Mouse (Mus musculus) lung, embryonic 14.5 days (tissue): ENCODE measurements around the gene Dmc1. TPM values are rescaled to one million over a fixed set of nuclear protein-coding genes. Genes with fewer than 3 reads are reported as not detected.
A peak's percentile ranks its signal among the peaks of the same experiment; 100 is the strongest.

Experiments used
- ATAC-seq: fragments of 200-750 bp; cut with Nextera tagmentation; 2 replicates; pipeline ENCODE4 v1.8.0; 2017; ENCODE audit warnings: mild to moderate bottlenecking, moderate TSS enrichment, moderate library complexity; ENCODE audit not compliant: insufficient read depth
- DNase-seq: peaks from one replicate; pipeline ENCODE4 v3.0.0-alpha.2; 2015
- H3K27ac ChIP-seq: fragments of 300-500 bp; sonication (generic); 2 replicates; pipeline ENCODE4 v1.5.1; 2014; ENCODE audit warnings: low read depth, mild to moderate bottlenecking, moderate library complexity
- H3K27me3 ChIP-seq: fragments of 300-500 bp; sonication (generic); 2 replicates; pipeline ENCODE4 v1.6.1; 2014; ENCODE audit warnings: low read length, control low read depth; ENCODE audit not compliant: insufficient read depth
- H3K36me3 ChIP-seq: fragments of 300-500 bp; sonication (generic); 2 replicates; pipeline ENCODE4 v1.6.1; 2014; ENCODE audit warnings: control low read depth; ENCODE audit not compliant: insufficient read depth
- H3K4me1 ChIP-seq: fragments of 300-500 bp; sonication (generic); 2 replicates; pipeline ENCODE4 v1.6.1; 2014; ENCODE audit warnings: antibody characterized with exemption, control low read depth; ENCODE audit not compliant: insufficient read depth
- H3K4me2 ChIP-seq: fragments of 300-500 bp; sonication (generic); 2 replicates; pipeline ENCODE4 v1.6.1; 2014; ENCODE audit warnings: mild to moderate bottlenecking
- H3K4me3 ChIP-seq: fragments of 300-500 bp; sonication (generic); 2 replicates; pipeline ENCODE4 v1.5.1; 2014; ENCODE audit warnings: low read depth, low read length
- H3K9ac ChIP-seq: fragments of 300-500 bp; sonication (generic); 2 replicates; pipeline ENCODE4 v1.6.1; 2014
- H3K9me3 ChIP-seq: fragments of 300-500 bp; sonication (generic); 2 replicates; pipeline ENCODE4 v1.6.1; 2016; ENCODE audit warnings: low read depth, low read length, control low read depth
- CTCF ChIP-seq: IDR thresholded peaks from 2 replicates; pipeline ENCODE4 v1.5.1; 2016; ENCODE audit warnings: antibody characterized with exemption, low read depth
- WGBS: fragments of 180-500 bp; shearing (Covaris S2); extraction: QIAGEN DNeasy Blood & Tissue Kit; methylation state at CpG from one replicate; pipeline ENCODE4 v1.1.7; 2014; 5-methylcytosine and 5-hydroxymethylcytosine counted together
- polyA plus RNA-seq: library from polyadenylated mRNA; unstranded; fragments of >200 nt; fragmentation: Nextera tagmentation; extraction: Ambion mirVana; gene quantifications from 2 replicates; pipeline ENCODE4 v1.2.1, GENCODE M21; 2014

The Dmc1 gene
- polyA plus RNA-seq, 1 experiment from 2014 or later, result 3.4 TPM

DNA sequence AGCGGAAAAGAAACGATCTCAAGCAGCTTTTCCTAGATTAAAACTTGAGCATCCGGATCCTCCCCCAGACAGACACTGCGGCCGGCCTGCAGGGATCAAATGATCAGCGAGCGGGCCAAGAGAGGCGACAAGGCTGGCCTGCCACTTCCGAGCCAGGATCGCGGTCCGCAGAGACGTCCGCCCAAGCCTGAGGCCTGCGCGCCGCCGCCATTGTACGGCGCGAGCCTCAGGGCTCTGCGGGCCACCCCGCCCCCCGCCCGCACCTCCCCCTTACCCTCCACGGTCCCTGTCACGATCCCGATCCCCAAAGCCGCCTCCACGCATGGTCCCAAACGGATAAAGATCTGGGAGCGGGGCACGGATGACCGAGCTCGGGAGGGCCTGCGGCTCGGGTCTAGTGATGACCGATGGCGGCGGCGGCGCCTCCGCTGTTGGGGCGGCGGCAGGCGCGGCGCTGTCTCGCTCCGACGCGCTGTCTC is 58.9 kb downstream of the Dmc1 start:
- Histone ChIP-seq H3K4me1 (peaks cover 15% of the 10 kb centered on the region; the same call in 1 of the 2 replicates), H3K9me3 (no peaks in the 10 kb centered on the region; the same call in 1 of the 2 replicates), H3K36me3 (peaks cover 38% of the 10 kb centered on the region), H3K27me3 (peaks cover 3% of the 10 kb centered on the region; the same call in 1 of the 2 replicates), H3K4me3 (peak overlapping the region; percentile 96), H3K4me2 (peak overlapping the region; percentile 66), H3K9ac (peak overlapping the region; percentile 99), H3K27ac (peak overlapping the region; percentile 98)
- DNase-seq (peak; percentile 78), ATAC-seq (peak; percentile 74)
- WGBS, result under 1% methylated on average over 52 of the region's 52 CpGs
- TF ChIP-seq CTCF, result no peak

DNA sequence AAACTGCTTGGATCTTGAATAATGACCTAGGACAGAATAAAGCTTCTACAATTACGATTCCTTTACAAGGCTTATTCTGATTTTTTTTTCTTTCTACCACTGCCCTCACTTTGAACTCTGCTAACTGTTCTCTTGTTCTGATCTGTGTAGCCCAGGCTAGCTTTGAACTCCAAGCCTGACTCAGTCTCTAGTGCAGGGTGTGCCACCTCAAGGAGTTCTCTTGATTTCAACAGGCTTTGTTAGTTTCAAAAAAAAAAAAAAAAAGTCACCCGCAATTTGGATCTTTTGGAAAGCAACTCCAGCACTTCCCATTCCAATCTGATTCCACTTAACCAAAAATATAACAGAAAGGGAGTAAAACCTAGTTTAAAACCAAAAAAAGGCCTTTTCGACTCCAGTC is 59.4 kb downstream of the Dmc1 start:
- Histone ChIP-seq H3K9ac (peak overlapping the region; percentile 99), H3K4me1 (peaks cover 15% of the 10 kb centered on the region; the same call in 1 of the 2 replicates), H3K4me2 (peak overlapping the region; percentile 66), H3K27ac (peak overlapping the region; percentile 98), H3K36me3 (peaks cover 43% of the 10 kb centered on the region), H3K4me3 (peak overlapping the region; percentile 96), H3K9me3 (no peaks in the 10 kb centered on the region; the same call in 1 of the 2 replicates), H3K27me3 (peaks cover 3% of the 10 kb centered on the region; the same call in 1 of the 2 replicates)
- ATAC-seq (no peak), DNase-seq (no peak)
- TF ChIP-seq CTCF, result no peak
- WGBS, result 3% methylated on average over 3 of the region's 3 CpGs

DNA sequence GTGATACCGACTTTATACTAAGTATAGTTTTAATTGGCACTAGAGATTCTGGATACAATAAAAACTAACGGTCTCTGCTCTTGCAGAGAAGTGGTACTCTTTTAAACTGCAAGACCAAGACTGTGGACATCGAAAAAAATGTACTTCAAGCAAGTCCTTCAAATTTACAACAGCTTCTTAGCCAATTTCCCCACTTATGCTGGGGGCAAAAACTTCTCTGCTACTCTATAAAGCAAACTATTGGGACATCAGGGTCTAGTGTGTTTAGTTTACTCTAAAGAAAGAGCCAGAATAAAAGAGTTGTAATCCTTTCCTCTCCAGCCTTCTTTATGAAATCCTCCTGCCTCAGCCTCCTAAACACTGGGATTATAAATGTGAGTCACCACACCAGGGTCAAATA is 60.9 kb downstream of the Dmc1 start:
- H3K4me1 ChIP-seq, result peaks cover 15% of the 10 kb centered on the region; the same call in 1 of the 2 replicates
- DNase-seq, result no peak
- peak overlapping the region; percentile 66 for H3K4me2 ChIP-seq
- no peak for TF ChIP-seq CTCF
- H3K4me3 ChIP-seq, result peak overlapping the region; percentile 96
- H3K9ac ChIP-seq, result no peak overlapping the region
- H3K9me3 ChIP-seq, result no peaks in the 10 kb centered on the region; the same call in 1 of the 2 replicates
- no peaks in the 10 kb centered on the region for H3K27me3 ChIP-seq
- no peak overlapping the region for H3K27ac ChIP-seq
- 87% methylated on average over 3 of the region's 3 CpGs for WGBS
- H3K36me3 ChIP-seq, result peaks cover 58% of the 10 kb centered on the region
- no peak for ATAC-seq

DNA sequence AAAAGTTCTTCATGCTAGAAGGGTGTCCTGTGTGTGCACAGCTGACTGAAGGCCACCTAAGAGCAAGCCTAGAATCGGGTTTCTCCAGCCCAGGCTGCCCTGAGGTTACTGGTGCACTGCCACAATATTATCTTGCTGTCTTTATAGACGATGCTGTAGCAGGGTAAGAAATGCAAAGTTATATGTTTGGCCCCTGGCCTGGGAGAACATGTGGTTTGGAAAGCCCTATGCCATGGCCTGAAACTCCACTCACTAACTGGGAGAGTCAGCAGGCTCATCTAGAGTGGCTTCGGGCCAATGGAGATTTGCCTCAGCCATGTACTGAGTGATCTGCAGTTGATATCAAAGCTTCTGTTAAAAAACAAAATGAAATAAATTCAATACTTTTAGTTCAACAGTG is 71.1 kb downstream of the Dmc1 start:
- no peaks in the 10 kb centered on the region for H3K9me3 ChIP-seq
- no peaks in the 10 kb centered on the region for H3K27me3 ChIP-seq
- no peak overlapping the region for H3K9ac ChIP-seq
- no peak for TF ChIP-seq CTCF
- H3K4me2 ChIP-seq, result no peak overlapping the region
- no peak overlapping the region for H3K4me3 ChIP-seq
- H3K36me3 ChIP-seq, result peaks cover 100% of the 10 kb centered on the region
- ATAC-seq (no peak), DNase-seq (no peak)
- no peak overlapping the region for H3K27ac ChIP-seq
- 79% methylated on average over 3 of the region's 3 CpGs for WGBS
- no peaks in the 10 kb centered on the region for H3K4me1 ChIP-seq

DNA sequence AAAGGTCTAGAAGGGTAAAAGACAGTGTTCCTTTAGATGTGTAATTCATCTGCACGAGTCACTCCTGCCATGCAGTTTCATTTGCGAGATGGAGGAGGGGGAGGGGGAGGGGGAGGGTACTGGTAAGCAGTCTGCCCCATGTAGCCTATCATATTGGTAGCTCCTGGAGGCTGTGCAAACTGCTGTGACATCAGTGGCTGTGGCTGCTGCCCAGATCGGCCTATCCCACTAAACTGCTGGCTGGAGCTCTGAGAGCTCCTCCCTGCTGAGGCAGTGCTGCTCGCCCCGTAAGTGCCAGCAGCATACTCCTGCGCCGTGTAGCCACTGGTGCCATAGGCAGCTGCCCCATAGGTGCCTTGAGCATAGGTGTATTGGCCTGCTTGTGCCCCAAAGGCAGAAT is 75.0 kb downstream of the Dmc1 start:
- Histone ChIP-seq H3K4me1 (no peaks in the 10 kb centered on the region), H3K27ac (no peak overlapping the region), H3K36me3 (peaks cover 96% of the 10 kb centered on the region), H3K4me2 (no peak overlapping the region), H3K4me3 (no peak overlapping the region), H3K9me3 (no peaks in the 10 kb centered on the region), H3K9ac (no peak overlapping the region), H3K27me3 (no peaks in the 10 kb centered on the region)
- ATAC-seq (peak; percentile 10; the same call in 1 of the 2 replicates), DNase-seq (no peak)
- WGBS, result 78% methylated on average over 7 of the region's 7 CpGs
- TF ChIP-seq CTCF, result no peak

DNA sequence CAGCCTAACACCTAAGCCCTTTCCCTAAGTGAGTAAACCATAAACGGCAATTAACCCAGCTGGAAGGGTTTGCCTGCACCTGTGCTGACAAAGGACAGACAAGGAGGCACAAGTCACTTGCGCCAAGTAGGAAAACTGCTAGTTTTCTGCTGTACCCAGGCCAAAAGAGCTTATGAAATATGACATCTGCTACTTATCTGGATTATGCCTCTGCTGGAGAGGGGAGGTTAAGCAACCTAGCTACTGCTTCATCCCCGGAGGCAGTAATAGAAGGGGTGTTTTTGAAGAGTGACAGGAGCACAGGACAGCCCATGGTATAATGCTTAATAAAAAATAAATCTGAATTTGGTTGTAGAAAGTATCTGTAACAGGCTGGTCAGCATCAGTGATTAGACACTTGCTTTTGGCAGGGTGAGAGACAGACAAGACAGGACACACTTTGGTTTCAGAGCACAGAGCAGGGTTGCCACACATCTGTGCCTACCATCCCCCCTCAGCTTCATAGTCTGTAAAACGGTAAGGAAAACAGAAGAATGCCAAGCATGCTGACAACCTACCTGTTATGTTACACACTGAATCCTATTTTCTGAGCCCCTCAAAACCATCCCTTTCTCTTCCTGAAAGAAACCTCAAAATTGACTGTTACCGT is 76.8 kb downstream of the Dmc1 start:
- DNase-seq (peak; percentile 41), ATAC-seq (no peak)
- no peak overlapping the region for H3K9ac ChIP-seq
- peaks cover 92% of the 10 kb centered on the region for H3K36me3 ChIP-seq
- no peak overlapping the region for H3K4me3 ChIP-seq
- H3K27ac ChIP-seq, result no peak overlapping the region
- no peak; the same call in 1 of the 2 replicates for TF ChIP-seq CTCF
- 57% methylated on average over 5 of the region's 5 CpGs for WGBS
- H3K4me1 ChIP-seq, result no peaks in the 10 kb centered on the region
- no peaks in the 10 kb centered on the region for H3K27me3 ChIP-seq
- H3K9me3 ChIP-seq, result no peaks in the 10 kb centered on the region
- no peak overlapping the region for H3K4me2 ChIP-seq

DNA sequence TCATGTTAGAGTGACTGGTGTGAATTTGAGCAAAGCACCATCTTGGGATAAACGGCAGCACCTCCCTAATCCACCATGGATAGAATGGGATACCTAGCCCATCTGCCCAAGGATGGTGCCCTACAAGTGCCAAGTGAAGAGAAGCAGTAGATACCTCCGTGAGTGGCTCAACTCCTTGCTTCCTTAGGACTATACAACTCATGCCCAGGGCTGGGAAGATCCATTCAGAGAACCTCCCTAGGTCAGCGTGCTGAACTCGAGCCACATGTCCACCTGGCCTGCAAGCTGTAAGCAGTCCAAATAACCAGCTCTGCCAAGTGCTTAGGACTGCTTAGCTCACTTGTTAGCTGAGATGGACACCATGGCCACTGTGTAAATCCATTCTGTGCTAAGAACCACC is 77.7 kb downstream of the Dmc1 start:
- Histone ChIP-seq H3K4me3 (no peak overlapping the region), H3K9ac (no peak overlapping the region), H3K4me2 (no peak overlapping the region), H3K4me1 (no peaks in the 10 kb centered on the region), H3K36me3 (peaks cover 91% of the 10 kb centered on the region), H3K9me3 (no peaks in the 10 kb centered on the region), H3K27me3 (no peaks in the 10 kb centered on the region), H3K27ac (no peak overlapping the region)
- DNase-seq (no peak), ATAC-seq (no peak)
- WGBS, result 70% methylated on average over 4 of the region's 4 CpGs
- TF ChIP-seq CTCF, result no peak
